Mouse (Mus musculus) layer of hippocampus, postnatal 36 days (tissue): ENCODE measurements at regions not wholly inside any gene's neighbourhood (a gene's known extent, or its start where the extent isn't known, plus 50 kb on each side); places are given as distances from the start of the nearest gene placed in this dataset.

Experiments
- microRNA-seq, 2 experiments: library from miRNA; unstranded; fragments of <30 nt; microRNA quantifications; one replicate each; pipeline ENCODE4 v1.2.0; 2021

Small RNAs in the stretch of these regions (microRNA-seq; reads per million reads assigned to microRNA genes)
- 0 reads per million in 2 experiments for gene Gm44338
